Mouse (Mus musculus): Measurements from ENCODE around the gene Vmn1r85.
"Not testable (repeated sequence)": the region's sequence is repeated elsewhere in the genome, so short reads cannot be mapped to it uniquely, and the experiment has no call there.

Vmn1r85 gene

GRCm38 (mm10) chr7:13095073-13095472, at the start of gene Vmn1r85:
Gene Vmn1r85, minus strand, starts transcription at chr7:13095173.
- no peak for DNase-seq (ENCODE audit: low read depth, low spot score)

DNA sequence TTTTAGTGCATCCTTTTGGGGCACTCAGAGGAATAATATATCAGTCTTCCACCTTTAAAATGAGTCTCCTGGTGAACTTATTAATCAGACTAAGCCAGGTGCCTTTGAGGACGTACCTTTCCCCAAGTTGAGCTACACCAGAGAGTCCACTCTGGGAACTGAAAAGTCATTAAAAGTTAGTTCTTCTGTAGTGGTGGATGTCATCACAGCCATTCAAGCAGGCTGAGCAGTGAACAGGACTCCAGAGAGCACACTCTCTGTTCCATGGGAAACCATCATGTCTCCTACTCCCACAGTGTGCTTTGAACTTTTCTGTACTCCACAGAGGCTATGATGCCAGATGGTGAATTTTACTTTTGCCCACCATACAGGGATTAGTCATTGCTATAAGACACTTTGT, 45.1 kb upstream of the Vmn1r85 start, which contains the start of gene Vmn1r87:
TSS of gene Vmn1r87 (minus strand) at position 101 of the 400 bp plus-strand sequence.
- DNase-seq (ENCODE audit: low read depth, low spot score): no peak

- DNase-seq (ENCODE audit: low read depth, low spot score): no peak
Observed at GRCm38 (mm10) chr7:13137340-13137739, 42.4 kb upstream of the Vmn1r85 start.

GRCm38 (mm10) chr7:13131856-13132255, 36.9 kb upstream of the Vmn1r85 start:
- no peak for DNase-seq (ENCODE audit: low read depth, low spot score)

DNA sequence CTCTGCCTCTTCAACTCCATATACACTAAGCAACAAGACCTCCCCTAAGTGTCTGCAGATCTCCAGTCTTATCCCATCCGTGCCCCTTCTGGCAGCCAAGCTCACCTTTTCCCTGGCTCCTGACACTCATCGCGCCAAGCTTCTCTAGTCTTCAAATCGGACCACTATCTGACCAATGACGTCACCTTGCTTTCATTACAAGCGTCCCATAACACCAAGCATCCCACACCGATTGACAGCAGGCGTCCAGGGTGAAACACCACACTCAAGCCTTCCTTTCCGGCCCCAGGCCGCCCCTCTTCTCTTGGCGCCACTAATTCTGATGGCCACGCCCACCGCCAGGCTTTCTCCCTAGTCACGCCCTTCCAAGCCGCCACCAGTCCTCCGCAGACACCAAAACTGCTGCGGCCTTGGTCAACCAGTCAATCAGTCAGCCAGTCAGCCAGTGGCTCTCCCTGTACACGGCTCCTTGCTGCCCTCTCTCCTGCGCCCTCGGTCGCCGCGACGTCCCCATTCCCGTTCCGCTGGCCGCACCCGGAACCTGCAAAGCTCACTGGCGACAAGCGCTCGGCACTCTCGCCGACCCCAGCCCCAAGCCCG, 28.7 kb upstream of the Vmn1r85 start:
- not testable (repeated sequence) for DNase-seq (ENCODE audit: low read depth, low spot score)

DNA sequence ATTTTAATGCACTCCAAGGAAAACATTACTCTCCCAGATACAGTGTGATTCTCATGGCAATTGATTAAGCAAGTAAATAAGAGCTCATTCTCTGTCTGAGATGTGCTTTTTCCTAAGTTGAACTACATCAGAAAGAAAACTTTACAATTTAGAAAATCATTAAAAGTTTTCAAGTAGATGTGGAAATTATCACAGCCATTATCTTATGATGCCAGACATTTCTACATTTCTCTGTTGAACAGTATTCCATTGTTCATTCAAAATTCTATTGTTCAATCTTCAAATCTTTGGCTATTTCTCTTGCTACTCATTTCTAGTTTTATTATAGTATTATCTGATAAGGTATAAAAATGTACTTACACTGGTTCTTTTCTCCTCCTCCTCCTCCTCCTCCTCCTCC, 24.8 kb upstream of the Vmn1r85 start, which contains the start of gene Vmn1r86:
TSS of gene Vmn1r86 (minus strand) at position 101 of the 400 bp plus-strand sequence.
- no peak for DNase-seq (ENCODE audit: low read depth, low spot score)

- no peak for DNase-seq (ENCODE audit: low read depth, low spot score)
Observed at GRCm38 (mm10) chr7:13072293-13072692, 22.7 kb downstream of the Vmn1r85 start.

- not testable (repeated sequence) for DNase-seq (ENCODE audit: low read depth, low spot score)
Observed at GRCm38 (mm10) chr7:13063399-13063798, 31.6 kb downstream of the Vmn1r85 start.

DNA sequence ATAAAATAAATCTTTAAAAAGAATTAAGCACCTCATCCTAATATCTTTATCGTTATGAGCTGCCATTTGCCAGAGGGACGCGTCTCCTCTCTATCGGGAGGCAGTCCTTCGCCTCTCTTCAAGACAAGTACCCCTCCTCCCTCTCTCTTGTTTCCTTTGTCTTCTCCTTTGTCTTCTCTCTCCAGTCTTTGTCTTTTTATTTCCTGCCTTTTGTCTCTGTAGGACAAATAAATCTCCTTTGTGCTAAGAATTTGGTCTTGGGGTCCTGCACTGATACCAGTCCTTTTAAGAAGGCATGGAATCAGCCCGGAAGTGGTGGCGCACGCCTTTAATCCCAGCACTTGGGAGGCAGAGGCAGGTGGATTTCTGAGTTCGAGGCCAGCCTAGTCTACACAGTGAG, 35.4 kb downstream of the Vmn1r85 start:
- no peak for DNase-seq (ENCODE audit: low read depth, low spot score)

GRCm38 (mm10) chr7:13056913-13057700, 37.9 kb downstream of the Vmn1r85 start:
- no peak for DNase-seq (ENCODE audit: low read depth, low spot score)

DNA sequence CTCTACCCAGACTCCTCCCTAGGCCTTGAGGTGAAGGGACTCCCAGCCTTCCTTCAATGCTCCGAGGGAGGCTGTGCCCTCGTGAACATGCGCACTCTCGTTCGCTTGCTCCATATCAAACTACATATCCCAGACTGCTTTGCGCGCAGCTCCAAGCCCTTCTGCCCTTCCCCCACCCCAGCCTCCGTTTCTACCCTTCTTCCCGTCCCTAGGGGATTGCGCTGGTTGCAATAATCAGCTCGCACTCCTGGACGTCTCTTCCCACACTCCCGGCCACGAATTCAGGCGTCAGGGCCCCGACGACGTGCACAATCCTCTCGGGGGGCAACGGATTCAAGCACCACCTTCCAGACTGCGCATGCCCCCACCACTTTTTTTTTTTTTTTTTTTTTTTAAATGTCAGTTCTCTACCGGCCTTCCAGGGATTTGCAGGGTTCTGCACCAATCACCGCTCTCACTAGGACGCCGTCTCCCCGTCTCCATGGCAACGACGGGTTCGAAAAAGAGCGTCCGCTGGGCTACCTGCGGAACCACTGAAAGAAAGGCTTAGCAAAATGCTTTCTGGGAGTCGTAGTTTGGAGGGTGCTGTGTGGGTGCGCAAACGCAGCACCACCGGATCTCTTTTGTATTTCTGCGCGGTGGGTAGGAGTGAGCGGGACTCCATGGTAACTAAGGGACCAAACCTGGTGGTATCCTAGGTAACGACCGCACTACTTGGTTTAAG, 40.5 kb downstream of the Vmn1r85 start, which contains the start of gene Mzf1:
TSS of gene Mzf1 (minus strand) at position 478 of the 724 bp plus-strand sequence.
- peak; percentile 92 for DNase-seq (ENCODE audit: low read depth, low spot score)

- DNase-seq (ENCODE audit: low read depth, low spot score): no peak
Observed at GRCm38 (mm10) chr7:13053961-13054286, 41.0 kb downstream of the Vmn1r85 start.

DNA sequence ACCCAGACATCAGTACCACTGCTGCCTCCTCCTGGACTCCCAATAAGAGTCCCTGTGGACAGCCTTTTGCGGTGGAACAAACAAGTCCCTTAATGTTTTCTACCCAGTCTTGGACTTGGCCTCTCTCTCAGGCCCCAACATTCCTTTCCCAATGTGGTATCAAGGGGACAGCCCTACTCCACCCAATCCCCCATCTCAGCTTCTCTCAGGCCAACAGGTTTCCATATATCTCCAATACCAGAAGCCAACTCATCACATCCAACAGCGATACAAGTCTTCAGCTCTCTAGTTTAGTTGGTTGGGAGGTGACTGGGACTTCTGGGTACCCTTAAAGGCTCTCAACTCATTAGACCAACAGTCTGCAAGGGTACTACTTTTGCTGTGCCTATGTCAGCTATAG, 41.5 kb downstream of the Vmn1r85 start:
- DNase-seq (ENCODE audit: low read depth, low spot score): no peak

GRCm38 (mm10) chr7:13053001-13053400, 42.0 kb downstream of the Vmn1r85 start:
- DNase-seq (ENCODE audit: low read depth, low spot score): no peak

DNA sequence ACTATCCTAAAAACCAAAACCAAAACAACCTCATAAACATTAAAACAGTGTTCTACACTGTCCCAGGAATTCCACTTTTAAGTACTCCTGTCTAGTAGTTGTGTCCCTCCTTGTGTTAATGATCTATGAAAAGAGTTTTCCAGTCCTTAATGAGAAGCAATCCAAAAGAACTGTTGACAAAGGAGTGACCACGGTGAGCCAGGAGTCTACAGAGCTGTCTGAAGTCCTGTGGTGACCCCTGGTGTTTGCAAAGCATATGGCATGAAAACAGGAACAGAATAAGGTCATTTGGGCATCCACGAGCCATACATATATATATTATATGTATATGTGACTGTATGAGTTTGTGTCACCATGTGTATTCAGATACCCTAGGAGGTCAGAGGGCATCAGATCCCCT, 48.9 kb downstream of the Vmn1r85 start:
- no peak for DNase-seq (ENCODE audit: low read depth, low spot score)

- DNase-seq (ENCODE audit: low read depth, low spot score): no peak
Observed at GRCm38 (mm10) chr7:13044254-13044625, 50.7 kb downstream of the Vmn1r85 start.

- no peak for DNase-seq (ENCODE audit: low read depth, low spot score)
Observed at GRCm38 (mm10) chr7:13043445-13044253, 51.3 kb downstream of the Vmn1r85 start.

DNA sequence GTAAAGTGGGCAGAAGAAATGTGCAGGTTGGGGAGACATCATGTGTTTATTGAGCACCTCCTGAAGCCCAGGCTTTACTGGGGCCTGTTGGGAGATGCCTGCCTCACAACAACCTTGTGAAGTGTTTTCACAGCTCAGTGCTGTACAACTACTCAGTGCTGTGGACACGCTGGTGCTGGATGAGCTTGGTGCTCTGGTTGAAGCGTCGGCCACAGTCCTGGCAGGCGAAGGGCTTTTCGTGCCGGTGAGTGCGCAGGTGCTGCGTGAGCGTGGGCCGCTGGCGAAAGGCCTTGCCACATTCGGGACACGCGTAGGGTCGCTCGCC, 51.9 kb downstream of the Vmn1r85 start:
- no peak for DNase-seq (ENCODE audit: low read depth, low spot score)

GRCm38 (mm10) chr7:13042511-13042910, 52.5 kb downstream of the Vmn1r85 start:
- DNase-seq (ENCODE audit: low read depth, low spot score): no peak

GRCm38 (mm10) chr7:13041256-13041655, 53.7 kb downstream of the Vmn1r85 start:
- DNase-seq (ENCODE audit: low read depth, low spot score): no peak

DNA sequence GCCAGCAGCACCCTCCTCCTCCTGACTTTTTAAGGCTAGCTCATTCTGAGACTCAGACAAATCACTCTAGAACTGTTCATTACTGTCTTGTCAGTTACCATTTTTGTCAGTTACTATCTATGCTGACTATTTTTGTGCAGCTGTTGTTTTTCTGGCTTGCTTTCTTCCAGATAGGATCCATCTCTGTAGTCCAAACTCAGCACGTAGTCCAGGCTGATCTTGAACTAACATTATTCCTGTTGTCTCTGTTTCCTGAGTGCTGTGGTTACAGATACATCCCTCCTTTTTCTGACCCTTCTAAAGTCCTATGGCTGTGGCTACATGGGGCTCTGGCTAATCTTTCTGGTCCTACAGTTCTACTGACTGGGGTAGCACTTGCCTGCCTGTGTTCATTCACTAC, 55.8 kb downstream of the Vmn1r85 start:
- DNase-seq (ENCODE audit: low read depth, low spot score): no peak

Measured in WW6 (cell line).